Mouse (Mus musculus) CH12.LX (cell line): ENCODE data around the gene Ppp6r3. TPM values are rescaled to one million over a fixed set of nuclear protein-coding genes. Genes with fewer than 3 reads are reported as not detected.

Source experiments
- DNase-seq: peaks from one replicate; pipeline ENCODE4 v3.0.0-alpha.2; 2013; ENCODE audit errors: extremely low read depth
- H3K27ac ChIP-seq: 2 replicates; pipeline ENCODE4 v1.5.1; 2012; ENCODE audit warnings: low read depth, mild to moderate bottlenecking, control low read depth, moderate library complexity; ENCODE audit not compliant: insufficient read depth
- H3K27me3 ChIP-seq: replicated peaks from 2 replicates; pipeline ENCODE3; 2012; ENCODE audit warnings: inconsistent platforms
- H3K36me3 ChIP-seq, 2 experiments: replicated peaks in 1 of 2; 2 replicates each; pipeline versions ENCODE3 to v1.6.1; 2012; ENCODE audit warnings: inconsistent platforms in 1 of 2, low read length in 1 of 2, mild to moderate bottlenecking in 1 of 2, mixed read lengths in 1 of 2, moderate library complexity in 1 of 2; ENCODE audit not compliant: control insufficient read depth in 1 of 2, insufficient read depth in 1 of 2
- H3K4me1 ChIP-seq, 2 experiments: 2 replicates each; pipeline ENCODE4 v1.6.1; 2012; ENCODE audit warnings: inconsistent platforms in 1 of 2, moderate library complexity in 1 of 2; ENCODE audit not compliant: insufficient read depth in 2 of 2, control insufficient read depth in 1 of 2
- H3K4me2 ChIP-seq: 2 replicates; pipeline ENCODE4 v1.6.1; 2012; ENCODE audit warnings: low read depth, mild to moderate bottlenecking, control low read depth; ENCODE audit not compliant: poor library complexity, insufficient read depth, severe bottlenecking
- H3K4me3 ChIP-seq, 3 experiments: fragments of 150-350 bp in 1 of 3; sonication (generic) in 1 of 3; replicated peaks in 1 of 3; 2 replicates each; pipeline versions ENCODE3 to v1.5.1; 2011 to 2012; ENCODE audit warnings: low read depth in 2 of 3, low read length in 2 of 3, mild to moderate bottlenecking in 2 of 3, moderate library complexity in 2 of 3, control low read depth in 1 of 3, improper control_type of control experiment in 1 of 3, inconsistent platforms in 1 of 3, mixed read lengths in 1 of 3; ENCODE audit not compliant: poor library complexity in 1 of 3
- H3K79me2 ChIP-seq: replicated peaks from 2 replicates; pipeline ENCODE4 v1.6.1; 2012; ENCODE audit warnings: mild to moderate bottlenecking, moderate library complexity; ENCODE audit not compliant: control insufficient read depth, poor library complexity, insufficient read depth, severe bottlenecking; ENCODE audit errors: extremely low read depth
- H3K9ac ChIP-seq: 2 replicates; pipeline ENCODE4 v1.6.1; 2012; ENCODE audit warnings: low read depth, mild to moderate bottlenecking, control low read depth, moderate library complexity; ENCODE audit not compliant: insufficient read depth
- H3K9me3 ChIP-seq: replicated peaks from 2 replicates; pipeline ENCODE3; 2012; ENCODE audit warnings: low read length, inconsistent platforms, mixed read lengths
- CTCF ChIP-seq, 2 experiments: IDR thresholded peaks in 1 of 2; conservative IDR thresholded peaks in 1 of 2; 2 replicates each; pipeline ENCODE4 v1.5.1; 2011 to 2012; ENCODE audit warnings: low read depth in 2 of 2, low read length in 2 of 2, improper control_type of control experiment in 1 of 2, inconsistent platforms in 1 of 2, mild to moderate bottlenecking in 1 of 2, moderate library complexity in 1 of 2
- E2F4 ChIP-seq: IDR thresholded peaks from 2 replicates; pipeline ENCODE4 v1.6.1; 2011; ENCODE audit warnings: low read depth, low read length, improper control_type of control experiment; ENCODE audit not compliant: insufficient replicate concordance
- GABPA ChIP-seq: IDR thresholded peaks from 2 replicates; pipeline ENCODE4 v1.6.1; 2012; ENCODE audit warnings: low read depth, low read length, improper control_type of control experiment, inconsistent platforms; ENCODE audit not compliant: insufficient replicate concordance
- MAFK ChIP-seq: IDR thresholded peaks from 2 replicates; pipeline ENCODE4 v1.6.1; 2011; ENCODE audit warnings: low read length, improper control_type of control experiment; ENCODE audit not compliant: insufficient replicate concordance
- MAX ChIP-seq: IDR thresholded peaks from 2 replicates; pipeline ENCODE4 v1.6.1; 2011; ENCODE audit warnings: low read length, improper control_type of control experiment
- MAZ ChIP-seq: IDR thresholded peaks from 2 replicates; pipeline ENCODE4 v1.6.1; 2012; ENCODE audit warnings: low read depth, mild to moderate bottlenecking, inconsistent platforms, low read length, improper control_type of control experiment, moderate library complexity
- NELFE ChIP-seq: IDR thresholded peaks from 2 replicates; pipeline ENCODE4 v1.6.1; 2011; ENCODE audit warnings: low read depth, low read length, improper control_type of control experiment
- PAX5 ChIP-seq: IDR thresholded peaks from 2 replicates; pipeline ENCODE4 v1.6.1; 2012; ENCODE audit warnings: low read length, inconsistent platforms, mixed read lengths
- POLR2A ChIP-seq: IDR thresholded peaks from 2 replicates; pipeline ENCODE4 v1.6.1; 2011; ENCODE audit warnings: low read depth, mild to moderate bottlenecking, improper control_type of control experiment, low read length
- SIN3A ChIP-seq: IDR thresholded peaks from 2 replicates; pipeline ENCODE4 v1.6.1; 2012; ENCODE audit warnings: low read length, improper control_type of control experiment, inconsistent platforms
- SMC3 ChIP-seq: IDR thresholded peaks from 2 replicates; pipeline ENCODE4 v1.6.1; 2011; ENCODE audit warnings: low read depth, low read length, improper control_type of control experiment
- TBP ChIP-seq: conservative IDR thresholded peaks from 2 replicates; pipeline ENCODE4 v1.6.1; 2011; ENCODE audit warnings: low read depth, low read length, improper control_type of control experiment
- USF2 ChIP-seq: conservative IDR thresholded peaks from 2 replicates; pipeline ENCODE4 v1.6.1; 2011; ENCODE audit warnings: low read depth, low read length, improper control_type of control experiment
- ZNF384 ChIP-seq: IDR thresholded peaks from 2 replicates; pipeline ENCODE4 v1.6.1; 2012; ENCODE audit warnings: low read depth, low read length, improper control_type of control experiment, inconsistent platforms
- dilution Hi-C: fragments of 300-500 bp; cut with MboI; formaldehyde crosslinking; loops from 2 replicates; pipeline ENCODE4 v1.14.3; 2020; ENCODE audit warnings: low sequenced_read_pairs; ENCODE audit not compliant: extremely low pct_unique_long_range_greater_than_20kb, extremely low pct_ligation_motif_present
- in situ Hi-C: fragments of 300-500 bp; cut with MboI; formaldehyde crosslinking; loops from 3 replicates; pipeline ENCODE4 v1.14.3; 2019; ENCODE audit warnings: low sequenced_read_pairs, low pct_ligation_motif_present, low pct_unique_long_range_greater_than_20kb, mixed read lengths
- polyA plus RNA-seq: library from polyadenylated mRNA; unstranded; fragments of >175 nt; gene quantifications from 2 replicates; pipeline ENCODE4 v1.2.1, GENCODE M21; 2012; ENCODE audit warnings: low read depth; ENCODE audit not compliant: insufficient read length
- total RNA-seq, 2 experiments: library from RNA; depleted of rRNA; stranded (reverse); fragments of 300-350 nt in 1 of 2; fragments of >200 nt in 1 of 2; gene quantifications; 2 replicates each; pipeline ENCODE4 v1.2.3; 2012 to 2014

The Ppp6r3 gene
- total and polyA plus RNA-seq, 3 experiments = 68.5 to 94.6 (median 72.3) TPM

DNA sequence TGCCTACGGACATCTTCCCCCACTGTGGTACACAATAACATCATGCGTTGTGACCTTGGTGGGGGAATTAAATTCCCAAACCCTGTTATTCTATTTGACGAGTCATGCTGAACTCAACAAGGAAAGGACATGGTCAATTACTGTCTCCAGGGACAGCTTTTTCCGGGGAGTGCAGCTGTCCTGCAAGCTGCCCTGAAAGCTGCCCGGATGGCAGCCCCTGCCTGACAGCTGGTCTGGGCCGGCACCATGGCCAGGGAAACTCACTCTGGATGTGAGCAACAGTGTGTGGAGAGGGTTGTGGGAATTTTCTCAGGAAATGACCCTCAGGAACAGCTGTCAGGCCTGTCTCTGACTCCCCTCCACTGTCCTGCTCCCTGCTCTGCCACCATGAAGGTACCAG is 153.1 kb downstream of the Ppp6r3 start:
- Histone ChIP-seq H3K4me2 (no peak overlapping the region), H3K79me2 (no peaks in the 10 kb centered on the region), H3K4me3 (no peak overlapping the region), H3K36me3 (no peaks in the 10 kb centered on the region), H3K27ac (no peak overlapping the region), H3K9me3 (peaks cover 5% of the 10 kb centered on the region), H3K9ac (no peak overlapping the region), H3K4me1 (peaks cover 3 to 20% of the 10 kb centered on the region in 2 experiments; a peak in 3 of 4 replicates), H3K27me3 (peaks cover 3% of the 10 kb centered on the region)
- in situ Hi-C loops = no loop called here
- DNase-seq = no peak
- TF ChIP-seq SMC3 (no peak), TBP (no peak), ZNF384 (no peak), POLR2A (no peak), NELFE (no peak), E2F4 (no peak), CTCF (conservative IDR thresholded peaks at IDR 0.05 in 1 of 2, IDR thresholded peaks at IDR 0.05 in 1 of 2; ENCODE audit: low read depth in 2 of 2, low read length in 2 of 2) (no peak)
- dilution Hi-C loops = no loop called here

- in situ Hi-C loops = no loop called here
- no peak overlapping the region for H3K4me2 ChIP-seq
- dilution Hi-C loops = no loop called here
- H3K4me1 ChIP-seq = peaks cover 1 to 11% of the 10 kb centered on the region in 2 experiments; a peak in 2 of 4 replicates
- DNase-seq = no peak
- no peak overlapping the region for H3K4me3 ChIP-seq
- H3K27me3 ChIP-seq = peaks cover 4% of the 10 kb centered on the region
- H3K27ac ChIP-seq = no peak overlapping the region
- TF ChIP-seq MAZ (no peak), GABPA (no peak)
- H3K79me2 ChIP-seq = no peaks in the 10 kb centered on the region
- no peak overlapping the region for H3K9ac ChIP-seq
- peaks cover 5% of the 10 kb centered on the region for H3K9me3 ChIP-seq
- H3K36me3 ChIP-seq = no peaks in the 10 kb centered on the region
These were observed 156.3 kb downstream of the Ppp6r3 start for GRCm38 (mm10) chr19:3419251-3419650.

DNA sequence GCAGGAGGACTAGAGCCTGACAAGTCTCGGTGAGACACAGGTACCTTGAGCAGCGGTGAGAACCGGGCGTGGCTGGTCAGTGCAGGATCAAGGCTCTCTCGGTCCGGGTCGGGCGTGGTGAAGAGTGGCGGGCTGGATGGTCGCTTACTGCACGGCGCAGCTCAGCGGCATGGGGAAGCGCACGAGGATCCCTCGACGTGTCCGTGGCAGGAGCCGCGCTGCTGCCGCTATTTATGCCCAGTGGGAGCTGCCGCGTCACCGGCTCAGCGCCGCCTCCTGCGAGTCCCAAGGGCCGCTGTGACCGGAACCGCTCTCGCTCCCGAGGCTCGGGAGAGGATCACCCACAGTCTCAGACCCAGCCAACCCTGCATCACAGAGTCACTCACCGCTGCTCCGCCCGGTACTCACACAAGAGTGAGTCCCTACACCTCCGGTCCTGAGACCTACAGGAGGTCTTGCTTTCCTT is 161.2 kb downstream of the Ppp6r3 start, which contains the start of gene Gal:
Gene Gal (minus strand): TSS at position 277 of the 466 bp plus-strand sequence.
- in situ Hi-C loops = no loop called here
- Histone ChIP-seq H3K27me3 (peaks cover 9% of the 10 kb centered on the region), H3K4me3 (no peak within 1 kb of the TSS)

More for the DNA sequence above, 161.2 kb downstream of the Ppp6r3 start, which contains the start of gene Gal:
- H3K36me3 ChIP-seq = no peaks in the 10 kb centered on the region
- peaks cover 2 to 3% of the 10 kb centered on the region in 2 experiments; a peak in 2 of 4 replicates for H3K4me1 ChIP-seq
- H3K79me2 ChIP-seq = no peaks in the 10 kb centered on the region
- DNase-seq = no peak
- no peak within 1 kb of the TSS for H3K9ac ChIP-seq
- no peak within 1 kb of the TSS for H3K27ac ChIP-seq
- TF ChIP-seq TBP = no peak
- no peak for TF ChIP-seq PAX5
- TF ChIP-seq E2F4 = no peak
- no peak for TF ChIP-seq MAZ
- TF ChIP-seq MAX = no peak
- no peak for TF ChIP-seq USF2
- no peak for TF ChIP-seq MAFK
- no peak for TF ChIP-seq SIN3A
- dilution Hi-C loops = no loop called here
- peaks cover 5% of the 10 kb centered on the region for H3K9me3 ChIP-seq
- no peak within 1 kb of the TSS for H3K4me2 ChIP-seq
